Mouse (Mus musculus) heart, embryonic 14.5 days (tissue): ENCODE data around the gene Igf1. TPM values are rescaled to one million over a fixed set of nuclear protein-coding genes. Genes with fewer than 3 reads are reported as not detected.

ENCODE experiments used
- ATAC-seq: fragments of 200-750 bp; cut with Nextera tagmentation; 2 replicates; pipeline ENCODE4 v1.8.0; 2017; ENCODE audit warnings: low read depth, moderate TSS enrichment; ENCODE audit not compliant: insufficient number of reproducible peaks, insufficient read depth, low FRiP score
- H3K27ac ChIP-seq, 2 experiments: fragments of 200-500 bp in 1 of 2; fragments of 300-500 bp in 1 of 2; sonication (generic) in 1 of 2; replicated peaks in 1 of 2; 2 replicates each; pipeline ENCODE4 v1.5.1; 2012 to 2014; ENCODE audit warnings: low read depth in 2 of 2, low read length in 2 of 2, control low read depth in 1 of 2, mild to moderate bottlenecking in 1 of 2, mixed read lengths in 1 of 2; ENCODE audit not compliant: control insufficient read depth in 1 of 2, insufficient read depth in 1 of 2
- H3K27me3 ChIP-seq: fragments of 300-500 bp; sonication (generic); 2 replicates; pipeline ENCODE4 v1.6.1; 2014; ENCODE audit warnings: mild to moderate bottlenecking, low read length, control low read depth; ENCODE audit not compliant: control insufficient read depth, insufficient read depth
- H3K36me3 ChIP-seq: fragments of 300-500 bp; sonication (generic); 2 replicates; pipeline ENCODE4 v1.6.1; 2014; ENCODE audit warnings: mild to moderate bottlenecking, control low read depth, low read length, mixed read lengths; ENCODE audit not compliant: control insufficient read depth, insufficient read depth
- H3K4me1 ChIP-seq, 2 experiments: fragments of 200-500 bp in 1 of 2; fragments of 300-500 bp in 1 of 2; sonication (generic) in 1 of 2; 2 replicates each; pipeline ENCODE4 v1.6.1; 2012 to 2014; ENCODE audit warnings: low read length in 2 of 2, control low read depth in 1 of 2, mixed read lengths in 1 of 2; ENCODE audit not compliant: control insufficient read depth in 2 of 2, insufficient read depth in 2 of 2
- H3K4me2 ChIP-seq: fragments of 300-500 bp; sonication (generic); 2 replicates; pipeline ENCODE4 v1.6.1; 2014; ENCODE audit warnings: mild to moderate bottlenecking, low read length
- H3K4me3 ChIP-seq, 2 experiments: fragments of 200-500 bp in 1 of 2; fragments of 300-500 bp in 1 of 2; sonication (generic) in 1 of 2; 2 replicates each; pipeline ENCODE4 v1.5.1; 2012 to 2014; ENCODE audit warnings: low read length in 2 of 2, mild to moderate bottlenecking in 2 of 2, control low read depth in 1 of 2, low read depth in 1 of 2, moderate library complexity in 1 of 2; ENCODE audit not compliant: control insufficient read depth in 1 of 2, insufficient read depth in 1 of 2
- H3K9ac ChIP-seq: fragments of 300-500 bp; sonication (generic); 2 replicates; pipeline ENCODE4 v1.6.1; 2014; ENCODE audit warnings: mild to moderate bottlenecking, low read length
- H3K9me3 ChIP-seq: fragments of 300-500 bp; sonication (generic); 2 replicates; pipeline ENCODE4 v1.6.1; 2016; ENCODE audit warnings: low read length, control low read depth; ENCODE audit not compliant: control insufficient read depth
- whole genome bisulfite sequencing: fragments of 180-500 bp; shearing (Covaris S2); extraction: QIAGEN DNeasy Blood & Tissue Kit; methylation state at CpG from one replicate; pipeline ENCODE4 v1.1.7; 2014; 5-methylcytosine and 5-hydroxymethylcytosine counted together
- polyA plus RNA-seq: library from polyadenylated mRNA; unstranded; fragments of >200 nt; fragmentation: Nextera tagmentation; extraction: Ambion mirVana; gene quantifications from 2 replicates; pipeline ENCODE4 v1.2.1, GENCODE M21; 2014

Igf1 gene
- polyA plus RNA-seq, 1 experiment from 2014 or later, result 46.9 TPM

GRCm38 (mm10) chr10:87862899-87863298, 4.8 kb downstream of the Igf1 start:
- WGBS, result 49% methylated on average over 7 of the region's 7 CpGs

GRCm38 (mm10) chr10:87863326-87863725, 5.3 kb downstream of the Igf1 start:
- no peak overlapping the region for H3K9ac ChIP-seq
- H3K4me2 ChIP-seq, result 0 out of 2 replicates have a peak overlapping the region, but pooled peaks have one; percentile 7
- H3K36me3 ChIP-seq, result peaks cover 22% of the 10 kb centered on the region
- no peak for ATAC-seq
- H3K4me3 ChIP-seq, result no peak overlapping the region
- no peaks in the 10 kb centered on the region for H3K27me3 ChIP-seq
- peaks cover 2 to 19% of the 10 kb centered on the region in 2 experiments for H3K4me1 ChIP-seq
- H3K9me3 ChIP-seq, result no peaks in the 10 kb centered on the region
- WGBS, result 69% methylated on average over 4 of the region's 4 CpGs
- no peak overlapping the region for H3K27ac ChIP-seq

More at GRCm38 (mm10) chr10:87862899-87863298, 4.8 kb downstream of the Igf1 start:
- Histone ChIP-seq H3K36me3 (peaks cover 19% of the 10 kb centered on the region), H3K4me3 (no peak overlapping the region), H3K27ac (no peak overlapping the region), H3K9me3 (no peaks in the 10 kb centered on the region), H3K4me2 (0 out of 2 replicates have a peak overlapping the region, but pooled peaks have one; percentile 7), H3K4me1 (peaks cover 5 to 23% of the 10 kb centered on the region in 2 experiments), H3K27me3 (no peaks in the 10 kb centered on the region), H3K9ac (no peak overlapping the region)
- no peak for ATAC-seq

- WGBS, result 85% methylated on average over 9 of the region's 9 CpGs
- H3K36me3 ChIP-seq, result peaks cover 24% of the 10 kb centered on the region
- ATAC-seq, result no peak
Measured at GRCm38 (mm10) chr10:87865712-87866111, 7.6 kb downstream of the Igf1 start.

GRCm38 (mm10) chr10:87866448-87866847, 8.4 kb downstream of the Igf1 start:
- Histone ChIP-seq H3K36me3 (peaks cover 28% of the 10 kb centered on the region), H3K9ac (no peak overlapping the region), H3K27ac (no peak overlapping the region), H3K4me1 (peaks cover 0 to 9% of the 10 kb centered on the region in 2 experiments), H3K27me3 (no peaks in the 10 kb centered on the region), H3K4me2 (no peak overlapping the region), H3K9me3 (no peaks in the 10 kb centered on the region), H3K4me3 (no peak overlapping the region)
- 38% methylated on average over 8 of the region's 8 CpGs for WGBS
- no peak for ATAC-seq

More at GRCm38 (mm10) chr10:87865712-87866111, 7.6 kb downstream of the Igf1 start:
- H3K4me2 ChIP-seq, result no peak overlapping the region
- no peak overlapping the region for H3K9ac ChIP-seq
- H3K9me3 ChIP-seq, result no peaks in the 10 kb centered on the region
- peaks cover 0 to 13% of the 10 kb centered on the region in 2 experiments for H3K4me1 ChIP-seq
- H3K27me3 ChIP-seq, result no peaks in the 10 kb centered on the region
- H3K27ac ChIP-seq, result no peak overlapping the region
- no peak overlapping the region for H3K4me3 ChIP-seq

- Histone ChIP-seq H3K4me1 (peaks cover 4 to 15% of the 10 kb centered on the region in 2 experiments), H3K27me3 (no peaks in the 10 kb centered on the region), H3K36me3 (peaks cover 28% of the 10 kb centered on the region), H3K4me3 (no peak overlapping the region), H3K9me3 (no peaks in the 10 kb centered on the region), H3K4me2 (no peak overlapping the region), H3K27ac (no peak overlapping the region), H3K9ac (no peak overlapping the region)
- ATAC-seq, result no peak
- WGBS, result 80% methylated on average over 2 of the region's 2 CpGs
Measured at GRCm38 (mm10) chr10:87867217-87867616, 9.2 kb downstream of the Igf1 start.

- peaks cover 4 to 18% of the 10 kb centered on the region in 2 experiments for H3K4me1 ChIP-seq
- 86% methylated on average over 4 of the region's 4 CpGs for WGBS
- H3K9ac ChIP-seq, result no peak overlapping the region
- H3K9me3 ChIP-seq, result no peaks in the 10 kb centered on the region
- no peak for ATAC-seq
- no peak overlapping the region for H3K4me2 ChIP-seq
- H3K27ac ChIP-seq, result no peak overlapping the region
- peaks cover 28% of the 10 kb centered on the region for H3K36me3 ChIP-seq
- H3K4me3 ChIP-seq, result no peak overlapping the region
- no peaks in the 10 kb centered on the region for H3K27me3 ChIP-seq
Measured at GRCm38 (mm10) chr10:87867631-87868030, 9.6 kb downstream of the Igf1 start.

- no peaks in the 10 kb centered on the region for H3K9me3 ChIP-seq
- no peak overlapping the region for H3K9ac ChIP-seq
- no peak overlapping the region for H3K4me3 ChIP-seq
- no peak for ATAC-seq
- no peaks in the 10 kb centered on the region for H3K27me3 ChIP-seq
- peaks cover 6 to 17% of the 10 kb centered on the region in 2 experiments for H3K4me1 ChIP-seq
- 84% methylated on average over 9 of the region's 9 CpGs for WGBS
- no peak overlapping the region for H3K4me2 ChIP-seq
- H3K36me3 ChIP-seq, result peaks cover 28% of the 10 kb centered on the region
- H3K27ac ChIP-seq, result no peak overlapping the region
Measured at GRCm38 (mm10) chr10:87868349-87869053, 10.4 kb downstream of the Igf1 start.
